Mouse (Mus musculus) retina, adult 2 months (tissue): Measurements from ENCODE around the gene Etfrf1.

Experiments used
- DNase-seq: peaks from one replicate; pipeline ENCODE4 v3.0.0-alpha.2; 2012; ENCODE audit warnings: low read depth, low spot score

The Etfrf1 gene

GRCm38 (mm10) chr6:145210816-145211338 lies at the start of gene Etfrf1, which contains the start of gene Casc1:
TSS of gene Etfrf1 (plus strand) at chr6:145211134.
TSS of gene Casc1 (minus strand) at chr6:145211005.
- DNase-seq: peak; percentile 98

- DNase-seq: no peak
These were observed 38.9 kb upstream of the Etfrf1 start for GRCm38 (mm10) chr6:145171892-145172606.

- DNase-seq: no peak
These were observed 37.1 kb upstream of the Etfrf1 start for GRCm38 (mm10) chr6:145173781-145174191.

- DNase-seq: no peak
These were observed 35.4 kb upstream of the Etfrf1 start for GRCm38 (mm10) chr6:145175571-145175981.

DNA sequence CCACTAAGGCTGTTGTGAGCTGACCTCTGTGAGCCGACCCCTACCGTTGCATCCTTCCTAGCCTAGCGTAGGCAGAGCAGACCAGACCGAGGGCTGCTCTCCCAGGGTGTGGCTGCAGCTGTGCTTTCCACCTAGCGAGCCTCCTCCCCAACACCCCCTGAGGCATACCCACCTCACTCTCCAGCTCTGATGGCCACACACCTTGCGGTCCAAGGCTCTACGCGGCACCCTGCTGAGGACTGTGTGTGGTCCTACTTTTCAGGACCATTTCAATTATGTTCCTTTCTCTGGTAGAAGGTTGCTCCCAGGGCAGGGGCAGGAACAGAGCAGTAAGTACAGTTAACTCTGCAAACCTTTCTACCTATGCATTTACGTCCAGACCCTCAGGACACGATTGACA lies 34.5 kb upstream of the Etfrf1 start:
- no peak for DNase-seq

DNA sequence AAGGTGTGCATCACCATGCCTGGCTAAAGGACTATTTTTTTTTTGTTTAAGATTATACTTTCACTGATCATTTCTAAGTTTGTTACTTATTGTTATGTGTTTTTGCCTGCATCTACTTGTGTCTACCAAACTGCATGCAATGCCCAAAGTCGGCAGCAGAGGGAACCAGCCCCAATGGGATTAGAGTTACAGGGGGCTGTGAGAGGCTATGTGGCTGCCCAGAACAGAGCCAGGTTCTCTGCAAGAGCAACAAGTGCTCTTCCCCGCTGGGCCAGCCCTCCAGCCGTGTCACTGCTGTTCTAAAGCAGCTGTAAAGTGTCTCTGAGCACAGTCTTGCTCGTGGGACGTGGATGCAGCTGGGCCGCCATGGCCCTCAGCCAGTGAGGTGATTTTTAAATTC lies 31.3 kb upstream of the Etfrf1 start:
- DNase-seq: peak; percentile 22

DNA sequence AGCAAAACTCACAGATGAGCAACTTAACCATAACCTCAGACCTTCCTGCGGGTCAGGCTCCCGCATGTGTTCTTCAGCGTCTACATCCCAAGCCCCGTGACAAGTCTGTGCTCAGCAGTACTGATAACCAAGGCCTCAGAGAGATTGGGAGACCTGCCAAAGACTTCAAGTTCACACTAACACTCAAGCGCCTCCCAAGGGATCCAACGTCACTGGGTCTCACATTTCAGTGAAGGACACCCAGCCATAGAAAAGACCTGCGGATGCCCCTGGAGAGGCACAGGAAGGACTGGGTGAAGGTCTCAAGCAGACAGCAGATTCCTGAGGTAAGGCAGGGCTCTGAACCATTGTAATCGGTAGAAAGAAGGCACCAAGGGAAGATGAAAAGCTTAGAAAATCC lies 28.9 kb upstream of the Etfrf1 start:
- no peak for DNase-seq

- DNase-seq: no peak
These were observed 24.8 kb upstream of the Etfrf1 start for GRCm38 (mm10) chr6:145186096-145186495.

DNA sequence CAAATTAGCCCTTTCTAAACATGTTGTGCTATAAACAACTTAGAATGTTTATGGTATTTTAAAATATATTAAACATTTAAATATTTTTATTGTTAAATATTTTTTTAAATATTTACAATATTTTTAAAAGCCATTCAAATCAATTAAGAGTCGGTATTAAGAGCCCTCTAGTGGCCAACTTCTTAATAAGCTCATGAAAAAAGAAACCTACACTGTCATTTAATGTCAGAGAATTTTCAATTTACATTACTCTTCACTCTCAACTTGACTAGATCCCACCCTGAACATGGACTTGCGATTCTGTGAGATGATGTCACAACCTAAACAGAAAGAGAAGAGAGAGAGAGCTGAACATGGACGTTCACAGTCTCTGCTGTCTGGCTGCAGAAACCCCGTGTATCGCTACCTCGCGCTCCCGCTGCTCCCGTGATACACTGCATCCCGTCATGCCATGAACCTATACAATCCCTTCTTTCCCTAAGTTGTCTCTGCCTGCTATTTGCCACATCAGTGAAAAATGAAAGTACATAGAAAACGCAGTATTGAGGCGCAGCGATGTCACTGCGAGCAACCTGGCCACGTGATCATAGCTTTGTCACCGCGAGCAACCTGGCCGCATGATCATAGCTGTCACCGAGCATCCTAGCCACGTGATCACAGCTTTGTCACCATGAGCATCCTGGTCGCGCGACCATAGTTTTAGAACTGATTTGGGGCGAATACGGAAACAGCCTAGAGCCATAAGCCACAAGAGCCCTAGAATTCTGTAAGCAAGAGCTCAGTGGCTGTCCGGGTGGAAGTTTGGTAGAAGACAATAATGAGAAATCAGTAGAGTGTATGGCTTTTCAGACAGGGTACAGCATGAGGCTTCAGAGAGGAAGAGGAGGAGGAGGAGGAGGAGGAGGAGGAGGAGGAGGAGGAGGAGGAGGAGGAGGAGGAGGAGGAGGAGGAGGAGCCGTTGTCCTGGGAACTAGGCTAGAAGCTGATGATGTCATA lies 23.5 kb upstream of the Etfrf1 start:
- peak; percentile 34 for DNase-seq

DNA sequence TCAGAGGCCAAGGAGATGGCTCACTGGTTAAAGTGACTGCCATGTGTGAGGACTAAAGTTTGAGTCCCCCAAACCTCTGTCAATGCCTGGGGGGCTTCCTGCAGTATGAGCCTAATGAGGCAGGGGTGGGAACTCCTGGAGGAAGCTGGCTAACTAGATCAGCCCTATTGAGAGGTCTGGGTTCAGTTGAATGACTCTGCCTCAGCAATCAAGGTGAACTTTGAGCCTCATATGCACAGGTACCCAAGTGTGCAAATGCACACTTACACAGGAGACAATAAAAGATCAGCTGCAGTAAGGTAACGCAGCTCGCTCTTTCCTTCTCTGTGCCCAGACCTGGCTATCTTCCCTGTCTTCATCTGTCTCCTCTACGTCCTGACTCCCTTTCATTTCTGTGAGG lies 17.9 kb upstream of the Etfrf1 start:
- DNase-seq: no peak

DNA sequence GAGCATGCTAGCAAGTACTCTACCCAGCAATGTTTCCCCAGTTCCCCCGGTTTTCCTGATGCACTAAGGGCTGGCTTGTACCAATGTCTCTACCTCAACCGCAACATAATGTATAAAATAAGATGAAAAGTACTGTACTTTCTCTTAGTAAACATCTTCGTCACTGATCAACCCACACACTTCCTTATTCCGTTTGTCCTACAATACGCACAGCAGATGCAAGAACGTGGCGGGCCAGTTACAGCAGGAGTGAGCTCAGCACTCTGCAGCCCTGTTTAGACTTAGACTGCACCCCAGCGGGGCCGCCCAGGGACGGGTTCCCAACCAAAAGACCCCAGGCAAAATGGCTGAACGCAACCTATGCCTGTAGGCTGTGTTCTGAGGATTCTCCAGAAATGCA lies 17.5 kb upstream of the Etfrf1 start:
- no peak for DNase-seq

DNA sequence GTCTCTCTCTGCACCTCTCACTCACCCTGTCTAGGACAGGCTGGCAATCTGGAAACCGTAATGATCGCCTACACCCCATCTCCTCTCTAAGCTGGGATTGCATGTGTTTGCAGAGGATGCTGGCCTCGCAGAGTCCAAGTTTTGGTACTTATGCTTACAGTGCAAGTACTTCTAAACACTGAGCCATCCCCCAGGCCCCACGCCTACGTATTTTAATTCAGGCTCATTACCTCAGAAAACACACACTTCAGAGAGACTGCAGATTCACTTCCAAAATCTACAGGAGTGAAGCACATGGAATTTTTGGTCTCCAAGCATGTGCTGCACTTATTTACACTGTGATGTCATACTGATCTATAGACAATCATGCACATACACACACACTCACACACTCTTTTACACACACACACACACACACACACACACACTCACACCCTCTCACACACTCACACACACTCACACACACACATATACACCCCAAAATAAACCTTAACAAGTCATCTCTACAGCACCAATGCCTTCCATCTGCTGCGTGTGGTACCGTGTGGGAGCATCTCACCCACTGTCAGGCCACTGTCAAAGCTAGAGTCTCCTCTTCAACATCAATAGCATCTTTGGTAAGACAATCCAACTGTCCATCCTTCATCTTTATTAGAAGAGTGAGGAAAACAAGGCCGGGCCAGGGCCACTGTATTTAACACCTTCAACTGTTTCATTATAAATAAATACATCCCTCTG lies 12.8 kb upstream of the Etfrf1 start:
- no peak for DNase-seq

DNA sequence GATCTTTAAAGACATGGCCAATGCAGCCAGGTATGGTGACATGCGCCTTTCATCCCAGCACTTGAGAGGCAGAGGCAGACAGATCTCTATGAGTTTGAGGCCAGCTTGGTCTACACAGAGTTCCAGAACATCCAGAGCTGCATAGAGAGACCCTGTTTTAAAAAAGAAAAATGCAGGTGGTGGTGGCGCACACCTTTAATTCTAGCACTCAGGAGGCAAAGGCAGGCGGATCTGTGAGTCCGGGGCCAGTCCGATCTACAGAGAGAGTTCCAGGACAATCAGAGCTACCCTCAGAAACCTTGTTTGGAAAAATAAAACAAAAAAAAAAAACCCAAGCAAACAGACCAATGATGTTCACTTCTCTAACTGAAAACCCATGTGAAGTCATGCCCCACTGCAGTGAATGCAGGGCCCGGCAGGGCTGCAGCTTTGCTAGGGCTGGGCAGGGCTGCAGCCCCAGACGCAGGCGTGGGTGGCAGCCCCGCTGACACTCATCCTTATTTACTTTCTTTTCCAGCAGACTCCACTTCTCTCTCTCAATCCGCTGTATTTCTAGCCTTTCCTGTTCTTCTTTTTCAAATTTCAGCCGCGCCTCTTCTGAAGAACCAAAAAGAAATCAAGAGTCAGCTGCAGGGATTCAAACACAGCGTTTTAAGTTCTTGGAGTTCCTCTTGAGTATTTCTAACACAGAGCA lies 8.4 kb upstream of the Etfrf1 start:
- DNase-seq: no peak

DNA sequence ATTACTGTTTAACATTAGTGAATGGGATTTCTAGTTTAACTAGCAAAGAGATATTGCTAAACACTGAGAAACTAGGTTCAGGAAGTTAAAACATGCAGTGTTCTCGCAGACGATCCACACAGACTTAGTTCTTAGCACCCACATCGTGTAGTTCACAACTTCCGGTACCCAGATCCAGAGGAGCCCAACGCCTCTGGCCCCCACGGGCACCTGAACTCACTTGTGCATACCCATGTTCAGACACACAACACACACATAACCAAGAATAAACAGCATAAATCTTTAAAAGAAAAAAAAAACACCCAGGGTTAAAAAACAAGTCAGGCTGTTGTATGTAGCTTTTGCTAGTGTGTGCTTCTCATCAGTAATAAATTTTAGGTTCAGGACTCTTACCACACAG lies 6.5 kb upstream of the Etfrf1 start:
- no peak for DNase-seq

GRCm38 (mm10) chr6:145205142-145205541 lies 5.8 kb upstream of the Etfrf1 start:
- DNase-seq: no peak

GRCm38 (mm10) chr6:145210056-145210680 lies 766 bp upstream of the Etfrf1 start:
- no peak for DNase-seq

- peak; percentile 4 for DNase-seq
These were observed 707 bp downstream of the Etfrf1 start for GRCm38 (mm10) chr6:145211376-145212305.

- no peak for DNase-seq
These were observed 3.0 kb downstream of the Etfrf1 start for GRCm38 (mm10) chr6:145213916-145214315.

GRCm38 (mm10) chr6:145215826-145216225 lies 4.9 kb downstream of the Etfrf1 start:
- DNase-seq: no peak
